Mouse (Mus musculus): ENCODE results near the gene Slc30a2. TPM values are rescaled to one million over a fixed set of nuclear protein-coding genes. Genes with fewer than 3 reads are reported as not detected.
"Not testable (repeated sequence)": the region's sequence is repeated elsewhere in the genome, so short reads cannot be mapped to it uniquely, and the experiment has no call there.

Gene Slc30a2
- total RNA-seq, 4 experiments from 2014 or later = 3.4 to 20.1 (median 11.8) TPM

- peak in 1 of 2 experiments; percentile 34 for DNase-seq (ENCODE audit: low spot score in 2 of 2)
These were observed 23.3 kb upstream of the Slc30a2 start for GRCm38 (mm10) chr4:134319674-134320073.

GRCm38 (mm10) chr4:134321524-134321923, 21.5 kb upstream of the Slc30a2 start:
- no peak for DNase-seq (ENCODE audit: low spot score in 2 of 2)

- no peak for DNase-seq (ENCODE audit: low spot score in 2 of 2)
These were observed 18.3 kb upstream of the Slc30a2 start for GRCm38 (mm10) chr4:134324655-134325054.

GRCm38 (mm10) chr4:134326859-134327530, 16.0 kb upstream of the Slc30a2 start:
- DNase-seq (ENCODE audit: low spot score in 2 of 2) = no peak

- no peak for DNase-seq (ENCODE audit: low spot score in 2 of 2)
These were observed 14.8 kb upstream of the Slc30a2 start for GRCm38 (mm10) chr4:134328151-134328550.

- no peak for DNase-seq (ENCODE audit: low spot score in 2 of 2)
These were observed 14.1 kb upstream of the Slc30a2 start for GRCm38 (mm10) chr4:134328832-134329231.

- no peak for DNase-seq (ENCODE audit: low spot score in 2 of 2)
These were observed 12.7 kb upstream of the Slc30a2 start for GRCm38 (mm10) chr4:134330281-134330680.

GRCm38 (mm10) chr4:134341231-134341630, 1.8 kb upstream of the Slc30a2 start:
- not testable (repeated sequence) for DNase-seq (ENCODE audit: low spot score in 2 of 2)

GRCm38 (mm10) chr4:134342213-134342779, 685 bp upstream of the Slc30a2 start:
- DNase-seq (ENCODE audit: low spot score in 2 of 2) = no peak

GRCm38 (mm10) chr4:134344620-134345019, 1.6 kb downstream of the Slc30a2 start:
- DNase-seq (ENCODE audit: low spot score in 2 of 2) = no peak

- DNase-seq (ENCODE audit: low spot score in 2 of 2) = no peak
These were observed 2.8 kb downstream of the Slc30a2 start for GRCm38 (mm10) chr4:134345802-134346201.

- peak in 1 of 2 experiments; percentile 46 for DNase-seq (ENCODE audit: low spot score in 2 of 2)
These were observed 5.1 kb downstream of the Slc30a2 start for GRCm38 (mm10) chr4:134348078-134348477.

- DNase-seq (ENCODE audit: low spot score in 2 of 2) = no peak
These were observed 5.6 kb downstream of the Slc30a2 start for GRCm38 (mm10) chr4:134348545-134348944.

GRCm38 (mm10) chr4:134349829-134350228, 6.8 kb downstream of the Slc30a2 start:
- DNase-seq (ENCODE audit: low spot score in 2 of 2) = no peak

- DNase-seq (ENCODE audit: low spot score in 2 of 2) = no peak
These were observed 7.7 kb downstream of the Slc30a2 start for GRCm38 (mm10) chr4:134350641-134351040.

GRCm38 (mm10) chr4:134351329-134352260, 8.6 kb downstream of the Slc30a2 start:
- DNase-seq (ENCODE audit: low spot score in 2 of 2) = no peak

- DNase-seq (ENCODE audit: low spot score in 2 of 2) = peak in 1 of 2 experiments; percentile 12
These were observed 9.3 kb downstream of the Slc30a2 start for GRCm38 (mm10) chr4:134352261-134352707.

GRCm38 (mm10) chr4:134352929-134353328, 9.9 kb downstream of the Slc30a2 start:
- DNase-seq (ENCODE audit: low spot score in 2 of 2) = no peak

- DNase-seq (ENCODE audit: low spot score in 2 of 2) = no peak
These were observed 10.8 kb downstream of the Slc30a2 start for GRCm38 (mm10) chr4:134353527-134354409.

- peak; percentile 82 to 85 for DNase-seq (ENCODE audit: low spot score in 2 of 2)
These were observed 13.0 kb downstream of the Slc30a2 start for GRCm38 (mm10) chr4:134355841-134356452.
